Mouse (Mus musculus) heart, postnatal 0 days (tissue): ENCODE results near the gene Nebl. TPM values are rescaled to one million over a fixed set of nuclear protein-coding genes. Genes with fewer than 3 reads are reported as not detected.

Experiments used
- ATAC-seq: fragments of 200-750 bp; cut with Nextera tagmentation; 2 replicates; pipeline ENCODE4 v1.8.0; 2017; ENCODE audit warnings: low read depth, moderate number of reproducible peaks, moderate library complexity; ENCODE audit not compliant: insufficient read depth
- DNase-seq: peaks from one replicate; pipeline ENCODE4 v3.0.0-alpha.2; 2016; ENCODE audit warnings: low spot score
- H3K27ac ChIP-seq: fragments of 300-500 bp; sonication (generic); 2 replicates; pipeline ENCODE4 v1.5.1; 2014; ENCODE audit warnings: low read depth, mild to moderate bottlenecking
- H3K27me3 ChIP-seq: fragments of 300-500 bp; sonication (generic); 2 replicates; pipeline ENCODE4 v1.6.1; 2014; ENCODE audit warnings: low read length, mixed read lengths; ENCODE audit not compliant: control insufficient read depth, insufficient read depth
- H3K36me3 ChIP-seq: fragments of 300-500 bp; sonication (generic); replicated peaks from 2 replicates; pipeline ENCODE4 v1.6.1; 2014; ENCODE audit warnings: low read length, mixed read lengths; ENCODE audit not compliant: control insufficient read depth, insufficient read depth
- H3K4me1 ChIP-seq: fragments of 300-500 bp; sonication (generic); 2 replicates; pipeline ENCODE4 v1.6.1; 2014; ENCODE audit warnings: antibody characterized with exemption; ENCODE audit not compliant: control insufficient read depth, insufficient read depth
- H3K4me2 ChIP-seq: fragments of 300-500 bp; sonication (generic); 2 replicates; pipeline ENCODE4 v1.6.1; 2014; ENCODE audit warnings: low read depth, mild to moderate bottlenecking, low read length, moderate library complexity
- H3K4me3 ChIP-seq: fragments of 300-500 bp; sonication (generic); 2 replicates; pipeline ENCODE4 v1.5.1; 2014; ENCODE audit warnings: low read depth, low read length
- H3K9ac ChIP-seq: fragments of 300-500 bp; sonication (generic); replicated peaks from 2 replicates; pipeline ENCODE4 v1.6.1; 2014; ENCODE audit warnings: low read depth, low read length, mixed read lengths
- H3K9me3 ChIP-seq: fragments of 300-500 bp; sonication (generic); replicated peaks from 2 replicates; pipeline ENCODE4 v1.6.1; 2016; ENCODE audit warnings: low read length; ENCODE audit not compliant: control insufficient read depth
- CTCF ChIP-seq: IDR thresholded peaks from 2 replicates; pipeline ENCODE4 v1.5.1; 2016; ENCODE audit warnings: antibody characterized with exemption, control low read depth, low read depth
- EP300 ChIP-seq: IDR thresholded peaks from 2 replicates; pipeline ENCODE4 v1.6.1; 2016; ENCODE audit warnings: antibody characterized with exemption, low read depth
- WGBS: fragments of 180-500 bp; shearing (Covaris S2); extraction: QIAGEN DNeasy Blood & Tissue Kit; methylation state at CpG from one replicate; pipeline ENCODE4 v1.1.7; 2014; 5-methylcytosine and 5-hydroxymethylcytosine counted together
- polyA plus RNA-seq: library from polyadenylated mRNA; unstranded; fragments of >200 nt; fragmentation: Nextera tagmentation; extraction: Ambion mirVana; gene quantifications from 2 replicates; pipeline ENCODE4 v1.2.1, GENCODE M21; 2015
- total RNA-seq: library from RNA; depleted of rRNA; stranded (reverse); fragments of >200 nt; gene quantifications from 2 replicates; pipeline ENCODE4 v1.2.3, GENCODE M21; 2014; ENCODE audit warnings: low replicate concordance

Gene Nebl
- total and polyA plus RNA-seq, 2 experiments from 2014 or later: 184 to 292 TPM

- 59% methylated on average over 2 of the region's 2 CpGs for WGBS
- H3K27me3 ChIP-seq: no peaks in the 10 kb centered on the region
- H3K36me3 ChIP-seq: no peaks in the 10 kb centered on the region
- no peaks in the 10 kb centered on the region for H3K9me3 ChIP-seq
- ATAC-seq (no peak), DNase-seq (no peak)
- no peak overlapping the region for H3K4me2 ChIP-seq
- TF ChIP-seq EP300: no peak
- no peak for TF ChIP-seq CTCF
- H3K4me3 ChIP-seq: no peak overlapping the region
- H3K9ac ChIP-seq: no peak overlapping the region
- no peaks in the 10 kb centered on the region for H3K4me1 ChIP-seq
- no peak overlapping the region for H3K27ac ChIP-seq
Observed at GRCm38 (mm10) chr2:17717200-17717599, 14.1 kb downstream of the Nebl start.

GRCm38 (mm10) chr2:17715149-17715767, 16.0 kb downstream of the Nebl start:
- WGBS: 56% methylated on average over 9 of the region's 9 CpGs
- no peak overlapping the region for H3K27ac ChIP-seq
- ATAC-seq (no peak), DNase-seq (no peak)
- no peak overlapping the region for H3K9ac ChIP-seq
- no peaks in the 10 kb centered on the region for H3K4me1 ChIP-seq
- H3K4me2 ChIP-seq: no peak overlapping the region
- no peaks in the 10 kb centered on the region for H3K36me3 ChIP-seq
- TF ChIP-seq EP300: no peak
- no peak for TF ChIP-seq CTCF
- no peak overlapping the region for H3K4me3 ChIP-seq
- H3K9me3 ChIP-seq: no peaks in the 10 kb centered on the region
- H3K27me3 ChIP-seq: no peaks in the 10 kb centered on the region

- Histone ChIP-seq H3K27ac (no peak overlapping the region), H3K9me3 (no peaks in the 10 kb centered on the region), H3K9ac (no peak overlapping the region), H3K4me3 (no peak overlapping the region), H3K4me1 (no peaks in the 10 kb centered on the region), H3K36me3 (no peaks in the 10 kb centered on the region), H3K27me3 (no peaks in the 10 kb centered on the region), H3K4me2 (no peak overlapping the region)
- ATAC-seq (no peak), DNase-seq (no peak)
- 78% methylated on average over 14 of the region's 14 CpGs for WGBS
- TF ChIP-seq CTCF (no peak), EP300 (no peak)
Observed at GRCm38 (mm10) chr2:17714661-17715060, 16.6 kb downstream of the Nebl start.

GRCm38 (mm10) chr2:17714124-17714523, 17.1 kb downstream of the Nebl start:
- DNase-seq (no peak), ATAC-seq (no peak)
- Histone ChIP-seq H3K9me3 (no peaks in the 10 kb centered on the region), H3K27me3 (no peaks in the 10 kb centered on the region), H3K4me1 (no peaks in the 10 kb centered on the region), H3K9ac (no peak overlapping the region), H3K27ac (no peak overlapping the region), H3K36me3 (no peaks in the 10 kb centered on the region), H3K4me2 (no peak overlapping the region), H3K4me3 (no peak overlapping the region)
- 57% methylated on average over 4 of the region's 4 CpGs for WGBS
- TF ChIP-seq EP300 (no peak), CTCF (no peak)

GRCm38 (mm10) chr2:17711216-17711615, 20.0 kb downstream of the Nebl start:
- Histone ChIP-seq H3K4me1 (no peaks in the 10 kb centered on the region), H3K9me3 (no peaks in the 10 kb centered on the region), H3K4me3 (no peak overlapping the region), H3K4me2 (no peak overlapping the region), H3K36me3 (no peaks in the 10 kb centered on the region), H3K27ac (no peak overlapping the region), H3K9ac (no peak overlapping the region), H3K27me3 (no peaks in the 10 kb centered on the region)
- DNase-seq (no peak), ATAC-seq (no peak)
- TF ChIP-seq CTCF: no peak
- no peak for TF ChIP-seq EP300
- 88% methylated on average over 5 of the region's 5 CpGs for WGBS

- H3K9me3 ChIP-seq: no peaks in the 10 kb centered on the region
- no peak overlapping the region for H3K4me3 ChIP-seq
- no peak overlapping the region for H3K9ac ChIP-seq
- H3K27ac ChIP-seq: no peak overlapping the region
- DNase-seq (no peak), ATAC-seq (no peak)
- H3K4me2 ChIP-seq: no peak overlapping the region
- no peaks in the 10 kb centered on the region for H3K4me1 ChIP-seq
- WGBS: 91% methylated on average over 2 of the region's 2 CpGs
- no peaks in the 10 kb centered on the region for H3K27me3 ChIP-seq
- TF ChIP-seq CTCF (no peak), EP300 (no peak)
- H3K36me3 ChIP-seq: no peaks in the 10 kb centered on the region
Observed at GRCm38 (mm10) chr2:17710083-17710482, 21.2 kb downstream of the Nebl start.
